Mouse (Mus musculus) myocyte (in vitro differentiated cells): ENCODE results near the gene Bmper.

Experiments used
- CEBPB ChIP-seq: IDR thresholded peaks from 2 replicates; pipeline ENCODE4 v1.6.1; 2011; ENCODE audit warnings: mild to moderate bottlenecking, moderate library complexity; ENCODE audit not compliant: poor library complexity, insufficient read depth, severe bottlenecking
- MAX ChIP-seq: IDR thresholded peaks from one replicate; pipeline ENCODE4 v1.6.1; 2011; ENCODE audit warnings: low read depth, mild to moderate bottlenecking, control low read depth
- POLR2A ChIP-seq: IDR thresholded peaks from one replicate; pipeline ENCODE4 v1.6.1; 2011; ENCODE audit warnings: low read depth, mild to moderate bottlenecking, control low read depth, moderate library complexity; ENCODE audit not compliant: insufficient read length
- REST ChIP-seq: IDR thresholded peaks from one replicate; pipeline ENCODE4 v1.6.1; 2011; ENCODE audit warnings: mild to moderate bottlenecking, control low read depth, moderate library complexity; ENCODE audit not compliant: insufficient read depth, insufficient read length

DNA sequence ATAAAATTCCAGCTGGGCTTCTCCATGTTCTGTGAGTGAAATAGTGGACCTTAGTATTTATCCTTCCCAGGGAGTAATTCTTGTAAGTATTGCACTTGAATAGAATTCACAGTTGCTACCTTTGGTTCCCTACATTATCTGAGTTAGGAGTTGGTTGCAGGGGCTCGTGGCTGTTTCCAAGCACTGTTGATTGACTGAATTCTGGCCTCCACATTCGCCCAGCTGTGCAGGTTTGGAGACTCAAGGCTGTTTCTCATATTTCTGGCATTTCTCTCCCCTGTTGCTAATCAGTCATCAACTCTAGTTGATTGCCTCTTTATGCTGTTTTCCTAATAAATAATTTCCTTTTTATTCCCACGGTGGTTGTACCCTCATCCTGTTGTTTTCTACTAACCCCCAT is 167.2 kb downstream of the Bmper start:
- no peak for TF ChIP-seq POLR2A
- no peak for TF ChIP-seq MAX
- TF ChIP-seq CEBPB = no peak
- TF ChIP-seq REST = no peak
